Mouse (Mus musculus): Measurements from ENCODE around the gene Mical1.

DNA sequence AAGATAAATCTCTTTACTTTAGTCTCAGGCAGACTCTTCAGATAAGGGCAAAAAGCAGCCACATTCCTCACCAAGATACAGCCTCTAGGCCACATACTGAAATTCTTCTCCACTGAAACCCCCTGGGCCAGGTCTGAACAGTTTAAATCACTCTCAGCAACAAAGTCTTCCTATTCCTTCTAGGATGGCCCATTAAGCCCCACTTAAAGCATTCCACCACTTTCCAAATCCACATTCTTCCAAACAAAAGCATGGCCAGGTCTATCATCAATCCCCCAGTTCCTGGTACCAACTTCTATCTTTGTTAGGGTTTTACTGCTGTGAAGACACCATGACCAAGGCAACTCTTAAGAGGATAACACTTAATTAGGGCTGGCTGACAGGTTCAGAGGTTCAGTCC lies 3.6 kb upstream of the Mical1 start:
- TF ChIP-seq CTCF (IDR thresholded peaks at IDR 0.05; ENCODE audit: extremely low read depth, insufficient read depth, insufficient read length, insufficient replicate concordance) = no peak
- TF ChIP-seq POLR2A (IDR thresholded peaks at IDR 0.05; ENCODE audit: low read depth, low read length) = no peak
